Mouse (Mus musculus) T-helper 1 cell (primary cell): ENCODE data around the gene Elac2.

Experiments
- in situ Hi-C: fragments of 300-600 bp; cut with MboI, MseI; formaldehyde crosslinking; loops from one replicate; pipeline ENCODE4 v1.15.1; 2025; ENCODE audit warnings: high pct_unique_total_duplicates

Gene Elac2

DNA sequence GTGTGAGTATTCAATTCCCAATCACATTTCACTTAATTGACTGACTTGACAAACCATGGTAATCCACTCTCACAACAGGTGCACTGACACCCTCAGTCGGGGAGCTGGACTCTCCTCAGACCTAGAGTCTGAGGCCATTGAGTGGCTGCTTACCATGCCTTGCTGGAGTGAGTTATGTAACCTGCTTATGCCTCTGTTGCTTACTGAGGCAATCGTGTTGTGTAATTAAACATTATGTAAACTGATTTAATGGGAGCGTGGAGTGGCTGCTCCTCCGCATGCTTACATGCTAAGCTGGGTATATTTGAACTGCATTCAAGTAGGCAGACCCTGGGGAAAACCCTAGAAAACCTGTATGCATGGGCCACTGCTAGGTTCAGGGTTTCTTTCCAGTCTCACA, 41.9 kb downstream of the Elac2 start:
- in situ Hi-C loops = no loop called here

DNA sequence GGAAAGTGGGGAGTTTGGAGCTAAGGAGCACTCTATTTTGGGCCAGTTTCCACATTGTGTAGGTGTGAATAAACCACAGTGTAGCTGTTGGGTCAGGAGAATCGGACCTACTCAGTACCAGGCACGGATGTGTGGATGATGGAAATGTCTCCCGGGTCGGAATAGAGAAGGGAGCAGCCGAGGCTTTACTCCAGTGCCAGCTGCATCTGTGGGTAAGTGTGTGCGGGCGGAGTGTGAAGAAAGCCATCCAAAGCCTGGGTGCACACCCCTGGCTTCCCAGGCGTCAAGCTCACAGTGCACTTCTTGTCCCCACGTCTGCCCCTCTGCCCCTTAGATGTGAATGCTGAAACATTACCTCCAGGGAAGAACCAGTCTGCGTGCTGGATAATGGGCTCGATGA, 43.9 kb downstream of the Elac2 start:
- in situ Hi-C loops = no loop called here

DNA sequence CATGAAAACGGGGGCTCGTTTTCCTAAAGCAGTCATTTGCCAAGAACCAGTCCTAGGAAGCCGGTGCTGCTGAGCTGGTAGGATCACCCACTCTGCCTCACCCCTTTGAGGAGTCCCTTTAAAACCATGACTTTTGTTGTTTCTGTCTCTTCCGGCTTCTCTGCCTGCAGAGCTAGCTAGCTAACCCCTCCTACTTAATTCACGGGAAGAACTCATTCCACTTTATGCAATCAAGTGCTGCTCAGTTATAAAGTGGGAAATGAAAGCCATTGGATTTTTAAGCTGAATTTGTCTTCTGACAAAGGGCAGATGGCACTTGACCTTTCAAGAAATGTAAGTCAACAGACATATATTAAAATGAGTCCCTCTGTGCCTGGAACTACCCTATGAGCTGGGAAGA, 49.2 kb downstream of the Elac2 start:
- in situ Hi-C loops = no loop called here

DNA sequence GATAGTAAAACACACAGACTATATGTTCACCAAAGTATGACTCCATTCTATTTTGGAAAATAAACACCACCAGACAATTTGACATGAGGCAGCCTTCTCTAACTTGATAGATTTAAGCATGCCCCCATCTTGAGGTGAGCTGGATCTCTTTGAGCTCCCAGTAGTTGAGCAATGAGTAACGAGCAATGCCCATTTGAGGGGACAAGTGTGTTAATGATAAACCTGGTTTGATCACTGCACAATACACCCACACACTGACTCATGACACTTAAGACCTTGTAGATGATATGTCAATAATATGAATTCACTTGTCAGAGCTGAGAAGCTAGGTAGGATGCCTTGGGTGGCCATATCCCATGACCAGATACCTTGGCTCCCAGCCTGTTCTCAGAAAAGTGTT, 51.4 kb downstream of the Elac2 start:
- in situ Hi-C loops = no loop called here

DNA sequence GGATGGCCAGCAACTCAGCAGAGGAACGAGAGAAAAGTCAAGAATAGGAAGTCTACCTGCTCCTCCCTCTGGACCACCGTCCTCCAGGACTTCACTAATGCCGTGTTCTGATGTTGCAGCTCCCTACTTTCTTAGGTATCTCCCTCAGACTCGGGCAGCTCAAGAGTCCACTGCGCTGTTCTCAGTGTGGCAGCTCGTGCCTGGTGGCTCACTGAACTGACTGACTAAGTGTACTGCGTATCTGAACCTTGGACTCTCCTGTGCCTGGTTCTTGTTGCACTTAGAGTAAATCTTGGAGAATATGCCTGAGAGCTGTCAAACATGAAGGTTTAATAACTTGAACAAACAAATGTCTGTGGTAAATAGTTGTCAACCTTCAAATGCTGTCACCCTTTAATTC, 53.4 kb downstream of the Elac2 start:
- in situ Hi-C loops = no loop called here

DNA sequence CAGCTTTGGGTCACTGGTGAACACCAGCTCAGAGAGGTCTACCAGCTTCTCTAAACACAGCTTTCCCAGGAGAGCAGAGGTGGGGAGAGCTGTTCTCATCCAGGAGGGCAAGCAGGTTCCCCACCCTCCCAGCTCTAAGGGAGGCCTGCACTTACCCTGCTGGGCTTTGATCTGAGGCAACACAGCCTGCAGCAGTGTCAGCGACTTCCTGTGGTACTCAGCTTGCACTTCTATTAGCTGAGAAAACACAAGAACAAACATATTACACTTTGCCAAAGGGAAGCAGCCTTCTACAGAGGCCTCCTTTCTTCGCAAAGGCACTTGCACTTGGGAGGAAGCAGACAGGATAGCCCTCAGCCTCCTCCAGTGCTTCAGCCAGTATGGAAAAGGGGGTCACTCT, 60.2 kb downstream of the Elac2 start:
- in situ Hi-C loops = no loop called here

DNA sequence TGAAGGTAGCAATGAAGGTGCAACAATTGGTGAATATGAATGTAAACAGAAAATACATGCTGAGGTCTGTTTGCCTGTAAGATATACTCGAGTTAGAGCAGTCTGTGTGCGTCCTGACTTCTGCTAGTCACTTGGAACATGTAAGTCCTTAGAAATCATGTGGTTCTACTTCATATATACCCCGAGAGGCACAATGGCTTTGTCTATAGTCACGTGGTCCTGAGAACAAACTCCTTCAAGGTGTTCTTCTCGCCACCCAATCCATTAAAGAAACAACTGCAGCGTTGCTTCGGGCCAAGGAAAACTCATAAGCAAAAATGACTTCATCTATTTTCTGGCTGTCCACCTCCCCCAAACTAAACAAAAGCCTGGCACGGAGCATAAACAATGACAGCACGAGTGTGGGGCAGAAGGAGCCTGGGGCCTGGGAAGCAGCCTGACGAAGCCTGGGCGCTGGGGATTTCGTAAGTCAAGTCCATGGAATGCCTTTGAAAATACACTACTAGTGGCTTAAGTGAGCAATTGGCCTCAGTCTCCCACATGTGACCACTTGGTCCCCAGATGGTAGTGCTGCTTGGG, 60.8 kb downstream of the Elac2 start:
- in situ Hi-C loops = no loop called here

DNA sequence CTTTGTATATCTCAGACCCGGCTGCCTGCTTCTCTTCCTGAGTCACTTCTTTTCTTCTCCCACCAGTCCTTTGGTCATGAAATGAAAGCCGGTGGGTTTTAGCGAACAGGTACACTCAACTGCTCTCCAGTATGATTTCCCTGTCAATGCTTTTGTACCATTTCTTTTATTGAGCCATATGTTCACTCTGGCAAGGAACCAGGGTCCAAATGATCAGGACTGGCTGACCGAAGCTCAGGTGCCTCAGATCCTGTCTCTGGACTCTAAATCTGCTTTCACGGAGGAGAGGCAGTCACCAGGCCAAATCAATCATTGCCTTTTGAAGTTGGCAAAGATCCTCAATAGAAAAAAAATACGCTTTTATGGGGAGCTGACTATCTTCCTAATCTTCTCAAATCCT, 61.7 kb downstream of the Elac2 start:
- in situ Hi-C loops = no loop called here

DNA sequence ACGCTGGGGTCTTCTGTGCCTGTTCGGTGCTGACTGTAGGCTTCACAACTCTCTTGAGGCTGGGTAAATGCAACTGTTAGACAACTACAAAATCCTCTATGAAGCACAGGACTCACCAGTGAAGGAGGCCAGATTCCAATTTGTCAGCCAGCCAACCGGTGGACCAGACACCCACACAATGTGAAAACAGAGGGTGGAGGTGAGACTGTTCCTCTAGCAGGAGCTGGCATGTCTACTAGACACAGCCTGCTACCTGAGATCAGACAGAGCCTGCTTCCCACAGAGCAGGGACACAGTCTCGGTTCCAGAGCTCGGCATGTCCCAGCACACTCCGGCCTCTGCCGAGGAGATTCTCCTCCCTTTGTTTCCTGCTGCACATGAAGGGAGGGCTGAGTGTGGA, 70.3 kb downstream of the Elac2 start:
- in situ Hi-C loops = no loop called here

DNA sequence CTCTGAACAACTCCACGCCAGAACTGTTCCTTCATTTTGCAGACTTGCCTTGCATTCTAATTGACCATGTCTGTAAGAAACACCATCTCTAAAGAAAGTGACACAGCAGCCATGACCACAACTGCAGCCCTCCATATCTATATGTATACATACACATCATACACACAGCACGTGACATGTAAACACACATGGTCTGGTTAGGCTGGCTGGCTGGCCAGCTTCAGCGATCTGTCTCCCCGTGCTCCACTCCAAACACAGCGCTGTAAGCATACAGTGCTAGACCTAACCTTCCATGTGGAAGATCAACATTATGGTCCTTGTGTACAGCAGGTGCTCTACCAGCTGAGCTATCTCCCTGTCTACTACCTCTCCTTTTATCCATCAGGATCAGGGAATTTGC, 72.0 kb downstream of the Elac2 start:
- in situ Hi-C loops = loop anchor here (25.0 kb wide), 1 partner anchor 1589 kb away; no protein-coding TSS in a partner anchor
